Mouse (Mus musculus): Measurements from ENCODE around the gene Sh3pxd2a. TPM values are rescaled to one million over a fixed set of nuclear protein-coding genes. Genes with fewer than 3 reads are reported as not detected.

Sh3pxd2a gene
- polyA plus RNA-seq, 1 experiment from 2014 or later, result 5.0 TPM

DNA sequence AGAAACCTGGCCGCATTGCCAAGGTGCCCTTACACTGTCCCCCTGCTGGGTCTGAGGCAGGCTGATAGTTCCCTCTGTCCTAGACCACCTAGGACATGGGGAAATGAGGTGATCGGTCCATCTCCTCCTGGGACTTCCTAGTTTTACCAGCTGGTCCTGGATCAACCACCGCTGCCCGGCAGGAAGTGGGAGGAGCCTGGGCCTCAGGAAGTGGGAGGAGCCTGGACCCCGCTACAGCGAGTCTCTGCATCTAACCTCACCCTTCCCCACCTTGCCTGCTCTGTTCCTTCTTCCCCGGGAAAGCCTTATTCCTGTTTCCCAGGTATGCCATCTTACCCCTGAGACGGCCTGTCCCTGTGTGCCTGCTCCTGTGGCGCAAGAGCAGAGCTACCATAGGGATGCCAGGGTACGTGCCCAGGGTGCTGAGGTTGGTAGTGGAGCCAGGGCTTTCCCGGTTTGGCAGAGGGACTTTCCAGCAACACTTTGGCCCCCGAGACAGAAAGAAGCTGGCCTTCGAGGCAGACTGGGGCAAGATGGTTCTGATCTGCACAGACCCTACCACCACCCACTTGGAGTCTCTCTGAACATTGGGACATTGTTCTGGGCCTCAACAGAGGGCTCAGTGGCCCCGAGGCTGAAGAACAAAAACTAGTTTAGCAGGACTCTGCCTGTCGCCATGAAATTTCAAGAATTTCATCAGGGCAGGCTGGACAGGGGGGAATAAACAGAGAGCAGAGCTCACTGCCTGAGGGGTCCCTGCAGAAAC is 104.9 kb downstream of the Sh3pxd2a start:
- no peaks in the 10 kb centered on the region for H3K9me3 ChIP-seq (ENCODE audit: low read length)
- 0 out of 2 replicates have a peak, but pooled peaks cover 4% of the 10 kb centered on the region for H3K36me3 ChIP-seq (ENCODE audit: insufficient read depth, low read length)
- peak overlapping the region; percentile 83 for H3K27ac ChIP-seq (ENCODE audit: low read length)
- ATAC-seq (ENCODE audit: low FRiP score, low TSS enrichment), result no peak
- peaks cover 20% of the 10 kb centered on the region; the same call in 1 of the 2 replicates for H3K4me1 ChIP-seq (ENCODE audit: insufficient read depth, low read length)
- no peaks in the 10 kb centered on the region for H3K27me3 ChIP-seq (ENCODE audit: insufficient read depth, low read length)
- WGBS, result 48% methylated on average over 15 of the region's 15 CpGs
- H3K4me3 ChIP-seq (ENCODE audit: low read length), result peak overlapping the region; percentile 40
- peak overlapping the region; percentile 45 for H3K4me2 ChIP-seq (replicated peaks; ENCODE audit: low read depth, low read length)
- peak overlapping the region; percentile 50 for H3K9ac ChIP-seq (replicated peaks; ENCODE audit: low read length)

DNA sequence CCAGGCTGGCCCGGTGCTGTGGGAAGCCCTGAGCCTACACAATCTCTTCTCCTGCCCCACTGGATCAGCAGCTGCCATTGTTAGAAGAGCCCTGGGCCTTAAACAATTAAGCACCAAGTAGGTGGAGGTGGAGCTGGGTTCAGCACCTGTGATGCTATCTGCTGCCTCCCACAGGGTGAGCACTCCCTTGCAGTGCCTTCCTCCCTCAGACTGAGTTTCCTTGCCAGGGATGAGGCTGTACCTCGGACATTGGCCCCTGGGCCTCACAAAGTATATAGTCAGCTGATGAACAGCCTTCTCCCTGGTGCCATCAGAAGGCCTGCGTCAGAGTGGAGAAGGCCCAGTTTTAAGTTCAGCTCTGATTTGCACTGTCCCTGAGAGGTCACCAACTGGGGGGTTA is 106.9 kb downstream of the Sh3pxd2a start:
- ATAC-seq (ENCODE audit: low FRiP score, low TSS enrichment), result no peak
- 83% methylated on average over 3 of the region's 3 CpGs for WGBS

DNA sequence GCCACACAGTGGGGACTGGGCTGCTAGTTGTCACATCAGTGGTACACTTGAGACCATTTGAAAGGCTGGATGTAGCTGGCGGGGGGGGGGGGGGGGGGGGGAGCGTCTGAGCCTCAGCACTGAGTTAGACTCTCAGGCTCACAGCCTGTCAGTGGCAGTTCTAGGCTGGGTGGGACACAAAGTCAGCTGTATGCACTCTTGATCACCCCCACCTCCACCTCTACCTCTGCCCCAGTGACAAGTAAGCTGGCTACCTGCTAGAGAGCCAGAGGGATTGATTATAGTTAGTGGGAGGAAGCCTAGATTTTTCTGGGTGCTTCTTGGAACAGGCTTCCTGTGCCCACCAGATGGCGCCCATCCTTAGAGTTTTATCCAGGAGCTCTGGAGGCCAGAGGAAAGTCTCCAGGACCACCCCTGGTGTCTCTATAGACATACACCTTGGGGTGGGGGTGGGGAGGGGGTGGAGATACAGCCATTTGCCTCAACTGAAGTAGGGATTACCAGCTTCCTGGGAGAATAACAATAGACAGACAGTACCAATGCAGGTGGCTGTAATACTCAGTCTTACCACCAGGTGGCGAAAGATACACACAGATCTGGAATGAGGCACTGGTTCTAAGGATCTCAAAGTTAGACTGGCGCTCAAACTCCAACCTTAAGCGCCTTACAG is 107.9 kb downstream of the Sh3pxd2a start:
- ATAC-seq (ENCODE audit: low FRiP score, low TSS enrichment), result peak; percentile 69; the same call in 1 of the 2 replicates

More for the DNA sequence above, 106.9 kb downstream of the Sh3pxd2a start:
- Histone ChIP-seq H3K4me2 (replicated peaks; ENCODE audit: low read depth, low read length) (no peak overlapping the region), H3K27ac (ENCODE audit: low read length) (no peak overlapping the region), H3K27me3 (ENCODE audit: insufficient read depth, low read length) (no peaks in the 10 kb centered on the region), H3K9me3 (ENCODE audit: low read length) (no peaks in the 10 kb centered on the region), H3K4me3 (ENCODE audit: low read length) (no peak overlapping the region), H3K4me1 (ENCODE audit: insufficient read depth, low read length) (peaks cover 7% of the 10 kb centered on the region; the same call in 1 of the 2 replicates), H3K36me3 (ENCODE audit: insufficient read depth, low read length) (peaks cover 3% of the 10 kb centered on the region; the same call in 1 of the 2 replicates), H3K9ac (replicated peaks; ENCODE audit: low read length) (no peak overlapping the region)

GRCm38 (mm10) chr19:47354456-47354855 is 109.7 kb downstream of the Sh3pxd2a start:
- H3K9ac ChIP-seq (replicated peaks; ENCODE audit: low read length), result no peak overlapping the region
- H3K27me3 ChIP-seq (ENCODE audit: insufficient read depth, low read length), result no peaks in the 10 kb centered on the region
- peaks cover 2% of the 10 kb centered on the region; the same call in 1 of the 2 replicates for H3K36me3 ChIP-seq (ENCODE audit: insufficient read depth, low read length)
- no peak overlapping the region for H3K4me3 ChIP-seq (ENCODE audit: low read length)
- no peaks in the 10 kb centered on the region for H3K9me3 ChIP-seq (ENCODE audit: low read length)
- no peak for ATAC-seq (ENCODE audit: low FRiP score, low TSS enrichment)
- 91% methylated on average over 8 of the region's 8 CpGs for WGBS
- H3K27ac ChIP-seq (ENCODE audit: low read length), result no peak overlapping the region
- H3K4me1 ChIP-seq (ENCODE audit: insufficient read depth, low read length), result peaks cover 6% of the 10 kb centered on the region; the same call in 1 of the 2 replicates
- H3K4me2 ChIP-seq (replicated peaks; ENCODE audit: low read depth, low read length), result no peak overlapping the region

More for the DNA sequence above, 107.9 kb downstream of the Sh3pxd2a start:
- Histone ChIP-seq H3K9me3 (ENCODE audit: low read length) (no peaks in the 10 kb centered on the region), H3K27me3 (ENCODE audit: insufficient read depth, low read length) (no peaks in the 10 kb centered on the region), H3K36me3 (ENCODE audit: insufficient read depth, low read length) (peaks cover 2% of the 10 kb centered on the region; the same call in 1 of the 2 replicates), H3K9ac (replicated peaks; ENCODE audit: low read length) (no peak overlapping the region), H3K4me1 (ENCODE audit: insufficient read depth, low read length) (peaks cover 7% of the 10 kb centered on the region; the same call in 1 of the 2 replicates), H3K4me2 (replicated peaks; ENCODE audit: low read depth, low read length) (no peak overlapping the region), H3K27ac (ENCODE audit: low read length) (no peak overlapping the region), H3K4me3 (ENCODE audit: low read length) (no peak overlapping the region)
- 9% methylated on average over 4 of the region's 6 CpGs for WGBS

DNA sequence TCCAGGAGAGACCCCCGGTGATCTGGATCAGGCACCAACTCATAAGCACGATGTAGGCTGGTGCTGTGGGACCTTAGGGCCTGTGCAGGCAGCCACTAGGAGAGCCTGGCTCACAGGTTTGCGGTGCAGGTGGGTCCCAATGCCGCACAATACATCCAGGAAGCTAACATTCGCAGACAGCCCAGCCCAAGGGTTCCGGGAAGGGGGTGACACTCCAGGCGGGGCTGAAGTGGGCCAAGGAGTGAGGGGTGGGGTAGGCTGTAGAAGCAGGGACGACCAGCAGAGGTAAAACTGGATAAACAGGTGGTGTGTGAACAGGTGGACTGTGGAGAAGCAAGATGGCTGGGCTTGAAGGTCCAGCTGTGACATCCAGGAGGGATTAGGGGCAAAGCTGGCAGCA is 115.2 kb downstream of the Sh3pxd2a start:
- 76% methylated on average over 8 of the region's 8 CpGs for WGBS
- no peak for ATAC-seq (ENCODE audit: low FRiP score, low TSS enrichment)

DNA sequence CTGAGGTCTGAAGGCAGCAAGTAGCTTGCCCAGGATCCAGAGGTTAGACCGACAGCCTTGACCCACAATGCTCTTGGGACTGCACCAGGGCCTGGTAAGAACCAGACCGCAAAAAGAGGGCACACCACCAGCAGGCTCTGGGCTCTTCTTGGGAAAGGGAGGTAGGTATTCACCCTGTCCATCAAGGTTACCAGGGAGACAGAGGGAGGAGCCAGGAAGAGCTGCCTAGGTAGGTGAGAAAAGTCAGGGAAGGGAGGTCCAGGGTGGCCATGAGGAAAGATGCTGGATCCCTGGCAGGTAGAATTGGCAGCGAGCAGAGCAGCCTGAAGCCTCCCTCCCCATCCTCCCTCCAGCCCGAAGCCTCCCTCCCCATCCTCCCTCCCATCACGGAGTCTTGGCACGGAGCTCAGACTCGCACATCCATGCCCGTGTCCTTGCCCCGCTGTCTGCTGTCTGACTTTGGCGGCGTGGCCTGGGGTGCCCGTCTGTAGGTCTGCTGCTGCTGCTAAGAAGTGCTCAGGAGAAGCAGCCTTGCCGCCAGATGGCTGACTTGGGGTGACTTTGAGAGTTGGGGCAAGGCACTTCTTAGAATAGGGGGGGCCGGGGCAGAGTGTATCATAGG is 115.7 kb downstream of the Sh3pxd2a start:
- ATAC-seq (ENCODE audit: low FRiP score, low TSS enrichment), result 0 out of 2 replicates have a peak, but pooled peaks have one; percentile 10

More for the DNA sequence above, 115.2 kb downstream of the Sh3pxd2a start:
- H3K9me3 ChIP-seq (ENCODE audit: low read length), result no peaks in the 10 kb centered on the region
- H3K9ac ChIP-seq (replicated peaks; ENCODE audit: low read length), result no peak overlapping the region
- H3K27me3 ChIP-seq (ENCODE audit: insufficient read depth, low read length), result peaks cover 3% of the 10 kb centered on the region
- 0 out of 2 replicates have a peak, but pooled peaks cover 5% of the 10 kb centered on the region for H3K4me1 ChIP-seq (ENCODE audit: insufficient read depth, low read length)
- no peak overlapping the region for H3K27ac ChIP-seq (ENCODE audit: low read length)
- peaks cover 2% of the 10 kb centered on the region; the same call in 1 of the 2 replicates for H3K36me3 ChIP-seq (ENCODE audit: insufficient read depth, low read length)
- no peak overlapping the region for H3K4me2 ChIP-seq (replicated peaks; ENCODE audit: low read depth, low read length)
- H3K4me3 ChIP-seq (ENCODE audit: low read length), result no peak overlapping the region

DNA sequence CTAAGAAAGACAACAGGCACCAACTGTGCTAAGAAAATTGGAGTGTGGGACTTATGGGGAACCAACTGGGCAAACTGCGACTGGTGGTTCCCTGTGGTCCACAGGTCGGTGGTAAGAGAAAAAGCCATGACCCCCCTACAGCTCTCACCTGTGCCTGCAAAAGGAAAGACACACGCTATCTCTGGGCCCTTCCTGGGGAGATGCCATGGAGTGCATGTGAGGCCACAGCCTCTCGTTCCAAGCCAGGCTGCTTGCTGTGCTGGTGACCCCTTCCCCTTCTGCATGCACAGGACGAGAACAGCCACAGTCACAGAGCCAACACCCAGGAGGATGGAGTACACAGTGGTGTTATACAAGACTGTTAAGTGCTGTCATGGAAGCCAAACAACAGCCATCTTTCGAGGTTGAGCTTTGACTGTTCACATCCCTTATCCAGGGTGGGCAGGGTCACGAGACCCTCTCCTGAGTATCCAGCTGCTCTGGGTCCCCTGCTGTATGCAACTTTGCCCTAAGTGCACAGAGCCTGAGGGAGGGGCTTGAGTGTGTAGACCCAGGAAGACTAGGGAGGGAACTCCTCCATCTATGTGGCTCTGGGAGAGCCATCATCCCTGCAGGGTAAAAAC is 117.1 kb downstream of the Sh3pxd2a start:
- H3K4me1 ChIP-seq (ENCODE audit: insufficient read depth, low read length), result peaks cover 13% of the 10 kb centered on the region
- H3K4me2 ChIP-seq (replicated peaks; ENCODE audit: low read depth, low read length), result no peak overlapping the region
- no peaks in the 10 kb centered on the region for H3K9me3 ChIP-seq (ENCODE audit: low read length)
- no peak for ATAC-seq (ENCODE audit: low FRiP score, low TSS enrichment)
- WGBS, result 66% methylated on average over 7 of the region's 7 CpGs
- H3K27me3 ChIP-seq (ENCODE audit: insufficient read depth, low read length), result peaks cover 16% of the 10 kb centered on the region
- H3K9ac ChIP-seq (replicated peaks; ENCODE audit: low read length), result no peak overlapping the region
- no peak overlapping the region for H3K4me3 ChIP-seq (ENCODE audit: low read length)
- no peak overlapping the region for H3K27ac ChIP-seq (ENCODE audit: low read length)
- no peaks in the 10 kb centered on the region for H3K36me3 ChIP-seq (ENCODE audit: insufficient read depth, low read length)

More for the DNA sequence above, 115.7 kb downstream of the Sh3pxd2a start:
- Histone ChIP-seq H3K27me3 (ENCODE audit: insufficient read depth, low read length) (peaks cover 6% of the 10 kb centered on the region), H3K9ac (replicated peaks; ENCODE audit: low read length) (no peak overlapping the region), H3K27ac (ENCODE audit: low read length) (no peak overlapping the region), H3K4me3 (ENCODE audit: low read length) (no peak overlapping the region), H3K9me3 (ENCODE audit: low read length) (no peaks in the 10 kb centered on the region), H3K4me1 (ENCODE audit: insufficient read depth, low read length) (0 out of 2 replicates have a peak, but pooled peaks cover 5% of the 10 kb centered on the region), H3K4me2 (replicated peaks; ENCODE audit: low read depth, low read length) (no peak overlapping the region), H3K36me3 (ENCODE audit: insufficient read depth, low read length) (no peaks in the 10 kb centered on the region)
- 85% methylated on average over 14 of the region's 14 CpGs for WGBS

- Histone ChIP-seq H3K4me1 (ENCODE audit: insufficient read depth, low read length) (peaks cover 13% of the 10 kb centered on the region), H3K36me3 (ENCODE audit: insufficient read depth, low read length) (no peaks in the 10 kb centered on the region), H3K4me3 (ENCODE audit: low read length) (no peak overlapping the region), H3K27me3 (ENCODE audit: insufficient read depth, low read length) (peaks cover 16% of the 10 kb centered on the region), H3K9me3 (ENCODE audit: low read length) (no peaks in the 10 kb centered on the region), H3K4me2 (replicated peaks; ENCODE audit: low read depth, low read length) (no peak overlapping the region), H3K27ac (ENCODE audit: low read length) (no peak overlapping the region), H3K9ac (replicated peaks; ENCODE audit: low read length) (no peak overlapping the region)
- WGBS, result 31% methylated on average over 8 of the region's 8 CpGs
- ATAC-seq (ENCODE audit: low FRiP score, low TSS enrichment), result no peak
Observed at GRCm38 (mm10) chr19:47346606-47347005, 117.6 kb downstream of the Sh3pxd2a start.

GRCm38 (mm10) chr19:47345851-47346568 is 118.2 kb downstream of the Sh3pxd2a start:
- Histone ChIP-seq H3K9ac (replicated peaks; ENCODE audit: low read length) (no peak overlapping the region), H3K4me3 (ENCODE audit: low read length) (no peak overlapping the region), H3K27me3 (ENCODE audit: insufficient read depth, low read length) (peaks cover 16% of the 10 kb centered on the region), H3K36me3 (ENCODE audit: insufficient read depth, low read length) (no peaks in the 10 kb centered on the region), H3K4me2 (replicated peaks; ENCODE audit: low read depth, low read length) (no peak overlapping the region), H3K4me1 (ENCODE audit: insufficient read depth, low read length) (peaks cover 13% of the 10 kb centered on the region), H3K27ac (ENCODE audit: low read length) (no peak overlapping the region), H3K9me3 (ENCODE audit: low read length) (no peaks in the 10 kb centered on the region)
- no peak for ATAC-seq (ENCODE audit: low FRiP score, low TSS enrichment)
- WGBS, result 61% methylated on average over 6 of the region's 6 CpGs

Data from kidney, embryonic 16.5 days (tissue).